Mouse (Mus musculus) liver, embryonic 16.5 days (tissue): ENCODE results near the gene Adamts1. TPM values are rescaled to one million over a fixed set of nuclear protein-coding genes. Genes with fewer than 3 reads are reported as not detected.
A peak's percentile ranks its signal among the peaks of the same experiment; 100 is the strongest.

ENCODE experiments used
- ATAC-seq: fragments of 200-750 bp; cut with Nextera tagmentation; 2 replicates; pipeline ENCODE4 v1.8.0; 2017; ENCODE audit warnings: low read depth, mild to moderate bottlenecking, moderate number of reproducible peaks, moderate library complexity
- H3K27ac ChIP-seq: fragments of 300-500 bp; sonication (generic); 2 replicates; pipeline ENCODE4 v1.5.1; 2014; ENCODE audit warnings: mild to moderate bottlenecking, low read length
- H3K27me3 ChIP-seq: fragments of 300-500 bp; sonication (generic); 2 replicates; pipeline ENCODE4 v1.6.1; 2014; ENCODE audit warnings: low read depth, low read length, mixed read lengths; ENCODE audit not compliant: control insufficient read depth, insufficient read depth
- H3K36me3 ChIP-seq: fragments of 300-500 bp; sonication (generic); 2 replicates; pipeline ENCODE4 v1.6.1; 2014; ENCODE audit warnings: mild to moderate bottlenecking; ENCODE audit not compliant: control insufficient read depth, insufficient read depth
- H3K4me1 ChIP-seq: fragments of 300-500 bp; sonication (generic); 2 replicates; pipeline ENCODE4 v1.6.1; 2014; ENCODE audit warnings: low read depth, low read length, mixed read lengths; ENCODE audit not compliant: control insufficient read depth
- H3K4me2 ChIP-seq: fragments of 300-500 bp; sonication (generic); 2 replicates; pipeline ENCODE4 v1.6.1; 2014; ENCODE audit warnings: low read depth, low read length, mixed read lengths
- H3K4me3 ChIP-seq: fragments of 300-500 bp; sonication (generic); 2 replicates; pipeline ENCODE4 v1.5.1; 2014; ENCODE audit warnings: low read depth, mild to moderate bottlenecking, low read length
- H3K9ac ChIP-seq: fragments of 300-500 bp; sonication (generic); 2 replicates; pipeline ENCODE4 v1.6.1; 2014; ENCODE audit warnings: low read depth, low read length
- H3K9me3 ChIP-seq: fragments of 300-500 bp; sonication (generic); replicated peaks from 2 replicates; pipeline ENCODE4 v1.6.1; 2016; ENCODE audit warnings: low read length; ENCODE audit not compliant: control insufficient read depth
- WGBS: fragments of 180-500 bp; shearing (Covaris S2); extraction: QIAGEN DNeasy Blood & Tissue Kit; methylation state at CpG from one replicate; pipeline ENCODE4 v1.1.7; 2014; ENCODE audit not compliant: insufficient replicate concordance; 5-methylcytosine and 5-hydroxymethylcytosine counted together
- polyA plus RNA-seq: library from polyadenylated mRNA; unstranded; fragments of >200 nt; fragmentation: Nextera tagmentation; extraction: Ambion mirVana; gene quantifications from 2 replicates; pipeline ENCODE4 v1.2.1, GENCODE M21; 2015

Gene Adamts1
- polyA plus RNA-seq, result 8.2 and 9.4 TPM in 2 replicates

GRCm38 (mm10) chr16:85802954-85803353 is at the start of gene Adamts1:
Adamts1 (minus strand) TSS chr16:85803113.
- H3K9ac ChIP-seq, result peak within 1 kb of the TSS; percentile 31; the same call in 1 of the 2 replicates
- peak; percentile 70 for ATAC-seq
- no peaks in the 10 kb centered on the region for H3K9me3 ChIP-seq
- peak within 1 kb of the TSS; percentile 50 for H3K27ac ChIP-seq
- WGBS, result under 1% methylated on average over 26 of the region's 26 CpGs
- H3K4me2 ChIP-seq, result peak within 1 kb of the TSS; percentile 65
- H3K27me3 ChIP-seq, result peaks cover 35% of the 10 kb centered on the region
- H3K4me1 ChIP-seq, result no peaks in the 10 kb centered on the region
- H3K36me3 ChIP-seq, result no peaks in the 10 kb centered on the region
- H3K4me3 ChIP-seq, result peak within 1 kb of the TSS; percentile 56

GRCm38 (mm10) chr16:85827066-85827465 is 24.2 kb upstream of the Adamts1 start:
- no peaks in the 10 kb centered on the region for H3K4me1 ChIP-seq
- H3K4me2 ChIP-seq, result no peak overlapping the region
- no peaks in the 10 kb centered on the region for H3K36me3 ChIP-seq
- no peaks in the 10 kb centered on the region for H3K9me3 ChIP-seq
- H3K27me3 ChIP-seq, result no peaks in the 10 kb centered on the region
- no peak overlapping the region for H3K27ac ChIP-seq
- no peak for ATAC-seq
- no peak overlapping the region for H3K9ac ChIP-seq
- H3K4me3 ChIP-seq, result no peak overlapping the region
- WGBS, result 56% methylated on average over 3 of the region's 3 CpGs

GRCm38 (mm10) chr16:85822330-85822916 is 19.5 kb upstream of the Adamts1 start:
- Histone ChIP-seq H3K27me3 (no peaks in the 10 kb centered on the region), H3K9ac (no peak overlapping the region), H3K9me3 (no peaks in the 10 kb centered on the region), H3K4me1 (no peaks in the 10 kb centered on the region), H3K4me2 (no peak overlapping the region), H3K27ac (no peak overlapping the region), H3K36me3 (no peaks in the 10 kb centered on the region), H3K4me3 (no peak overlapping the region)
- no peak for ATAC-seq
- WGBS, result 49% methylated on average over 5 of the region's 5 CpGs

DNA sequence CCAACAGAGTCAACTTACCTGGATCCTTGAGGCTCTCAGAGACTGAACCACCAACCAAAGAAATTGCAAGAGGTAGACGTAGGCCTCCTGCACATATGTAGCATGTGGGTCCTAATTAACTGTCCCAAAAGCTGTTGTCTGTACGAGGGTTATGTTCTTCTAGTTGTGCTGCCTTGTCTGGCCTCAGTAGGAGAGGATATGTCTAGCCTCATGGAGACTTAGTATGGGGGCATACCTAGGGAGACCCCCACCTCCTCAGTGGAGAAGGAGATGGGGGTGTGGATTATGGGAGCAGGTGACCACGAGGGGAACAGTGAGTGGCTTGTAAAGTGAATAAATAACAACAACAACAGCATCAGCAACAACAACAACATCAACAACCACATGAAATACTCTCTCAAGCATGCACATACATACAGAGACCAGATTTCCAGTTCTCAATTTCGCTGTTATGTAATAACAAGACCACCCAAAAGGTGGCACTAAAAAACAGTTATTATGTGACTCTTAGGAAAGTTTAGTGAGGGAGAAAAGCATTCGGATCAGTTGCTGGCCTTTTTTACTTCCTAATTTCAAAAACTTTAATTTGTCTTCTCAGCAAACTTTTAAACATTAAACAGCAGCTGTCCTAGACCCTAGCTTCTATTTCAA is 17.0 kb upstream of the Adamts1 start:
- H3K4me2 ChIP-seq, result no peak overlapping the region
- WGBS, result 39% methylated on average over 5 of the region's 5 CpGs

DNA sequence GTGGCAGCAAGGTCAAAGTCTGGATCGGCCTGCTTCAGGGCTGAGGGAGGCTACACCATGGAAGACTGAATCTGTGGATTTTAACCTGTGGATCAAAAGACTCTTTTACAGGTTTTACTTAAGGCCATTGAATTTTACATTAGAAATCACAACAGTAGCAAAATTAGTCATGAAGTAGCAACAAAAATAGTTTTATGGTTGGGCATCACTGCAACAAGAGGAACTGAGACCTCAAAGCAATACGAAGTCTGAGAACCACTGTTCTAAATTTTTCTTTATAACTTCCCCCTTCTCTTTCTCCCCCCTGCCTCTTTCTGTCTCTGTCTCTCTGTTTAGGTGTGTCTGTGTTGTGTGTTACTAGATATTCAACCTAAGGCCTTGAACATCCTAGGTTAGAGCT is 11.2 kb upstream of the Adamts1 start:
- WGBS, result 45% methylated on average over 2 of the region's 2 CpGs
- no peak overlapping the region for H3K27ac ChIP-seq
- H3K4me1 ChIP-seq, result no peaks in the 10 kb centered on the region
- no peaks in the 10 kb centered on the region for H3K36me3 ChIP-seq
- H3K4me3 ChIP-seq, result no peak overlapping the region
- no peaks in the 10 kb centered on the region for H3K9me3 ChIP-seq
- no peak for ATAC-seq
- no peak overlapping the region for H3K4me2 ChIP-seq
- no peaks in the 10 kb centered on the region for H3K27me3 ChIP-seq
- H3K9ac ChIP-seq, result no peak overlapping the region

More for the DNA sequence above, 17.0 kb upstream of the Adamts1 start:
- Histone ChIP-seq H3K36me3 (no peaks in the 10 kb centered on the region), H3K9me3 (no peaks in the 10 kb centered on the region), H3K27me3 (no peaks in the 10 kb centered on the region), H3K4me3 (no peak overlapping the region), H3K9ac (no peak overlapping the region), H3K27ac (no peak overlapping the region), H3K4me1 (no peaks in the 10 kb centered on the region)
- no peak for ATAC-seq

DNA sequence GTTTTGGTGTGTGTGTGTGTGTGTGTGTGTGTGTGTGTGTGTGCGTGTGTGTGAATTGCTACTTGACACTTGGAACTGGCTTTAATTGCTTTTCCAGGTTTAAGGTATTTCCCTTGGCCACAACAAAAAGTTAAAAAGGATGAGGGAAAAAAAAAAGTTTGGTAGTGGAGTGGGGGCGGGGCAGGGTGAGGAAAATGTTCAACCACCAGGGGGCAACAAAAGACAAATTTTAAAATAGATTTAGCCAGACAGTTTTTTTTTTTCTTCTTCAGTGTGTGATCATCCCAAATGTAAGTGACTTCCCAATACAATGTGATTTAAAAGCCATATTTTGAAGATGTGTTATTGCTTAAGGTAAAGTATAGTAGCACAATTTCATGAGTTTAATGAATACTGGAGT is 4.7 kb upstream of the Adamts1 start:
- no peak overlapping the region for H3K9ac ChIP-seq
- H3K9me3 ChIP-seq, result no peaks in the 10 kb centered on the region
- H3K36me3 ChIP-seq, result no peaks in the 10 kb centered on the region
- no peak overlapping the region for H3K4me2 ChIP-seq
- no peak for ATAC-seq
- WGBS, result 17% methylated on average over 2 of the region's 2 CpGs
- H3K4me3 ChIP-seq, result no peak overlapping the region
- no peak overlapping the region for H3K27ac ChIP-seq
- H3K27me3 ChIP-seq, result peaks cover 18% of the 10 kb centered on the region
- no peaks in the 10 kb centered on the region for H3K4me1 ChIP-seq

GRCm38 (mm10) chr16:85807072-85807471 is 4.2 kb upstream of the Adamts1 start:
- ATAC-seq, result no peak
- 18% methylated on average over 3 of the region's 3 CpGs for WGBS

DNA sequence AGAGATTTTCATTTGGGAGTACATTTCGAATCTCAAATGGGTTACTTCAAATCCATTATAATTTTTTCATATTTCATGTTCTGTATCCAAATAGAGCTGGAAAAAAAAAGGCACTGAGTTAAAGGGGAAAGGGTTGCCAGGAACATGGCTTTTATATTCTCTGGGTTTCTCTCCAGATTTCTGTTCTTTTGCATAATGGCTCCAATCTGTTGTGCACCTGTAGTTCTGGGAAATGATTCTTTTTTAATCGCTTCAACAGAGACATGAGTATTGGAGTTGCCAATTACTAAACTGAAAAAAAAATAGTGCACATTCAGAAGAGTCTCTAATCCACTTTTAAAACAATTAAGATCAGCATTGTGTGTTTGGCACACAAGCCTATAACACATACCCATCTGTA is 2.7 kb upstream of the Adamts1 start:
- Histone ChIP-seq H3K4me3 (no peak overlapping the region), H3K9ac (no peak overlapping the region), H3K27ac (no peak overlapping the region), H3K4me1 (no peaks in the 10 kb centered on the region), H3K4me2 (no peak overlapping the region), H3K9me3 (no peaks in the 10 kb centered on the region), H3K27me3 (peaks cover 35% of the 10 kb centered on the region), H3K36me3 (no peaks in the 10 kb centered on the region)
- WGBS, result 47% methylated on average over 2 of the region's 2 CpGs
- no peak for ATAC-seq

More at GRCm38 (mm10) chr16:85807072-85807471, 4.2 kb upstream of the Adamts1 start:
- H3K4me1 ChIP-seq, result no peaks in the 10 kb centered on the region
- H3K27me3 ChIP-seq, result peaks cover 23% of the 10 kb centered on the region
- H3K9ac ChIP-seq, result no peak overlapping the region
- no peak overlapping the region for H3K27ac ChIP-seq
- H3K4me2 ChIP-seq, result no peak overlapping the region
- H3K36me3 ChIP-seq, result no peaks in the 10 kb centered on the region
- no peaks in the 10 kb centered on the region for H3K9me3 ChIP-seq
- no peak overlapping the region for H3K4me3 ChIP-seq
